In the genomic region with DNA sequence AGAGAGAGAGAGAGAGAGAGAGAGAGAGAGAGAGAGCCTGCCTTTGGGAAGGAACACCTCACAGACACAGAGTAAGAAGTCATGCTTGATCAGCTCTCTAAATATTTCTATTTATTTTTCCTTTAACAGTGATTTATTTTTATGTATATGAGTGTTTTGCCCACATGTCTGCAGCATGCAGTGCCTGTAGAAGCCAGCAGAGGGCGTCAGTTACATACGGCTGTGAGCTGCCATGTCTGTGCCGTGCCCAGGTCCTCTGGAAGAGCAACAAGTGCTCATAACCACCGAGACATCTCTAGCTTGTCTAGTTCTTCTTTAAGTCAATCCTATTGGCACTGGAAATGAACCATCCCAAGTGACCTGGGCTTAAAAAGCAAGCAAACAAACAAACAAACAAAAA, we compare ENCODE assay signal across 10 mouse cellular contexts. TPM values are rescaled to one million over a fixed set of nuclear protein-coding genes. Genes with fewer than 3 reads are reported as not detected.
DNase-seq lines count a peak whose midpoint lies in the region; ATAC-seq and TF ChIP-seq lines count a peak whose summit lies in the region.
"Had no signal": no experiment of that assay in that cellular context is flagged by ENCODE, and none has a peak within 500 bp of the region (broad histone marks: within the 10 kb centered on the region; RNA-seq: fewer than 3 reads in every experiment).

No protein-coding gene starts in this region.

- no peaks in the 10 kb centered on the region for H3K4me1 ChIP-seq in kidney, adult 2 months (ENCODE audit: control insufficient read depth, insufficient read depth, low read length)
- no peaks in the 10 kb centered on the region for H3K4me1 ChIP-seq in kidney, embryonic 16.5 days (ENCODE audit: insufficient read depth, low read length)
- peaks cover 25% of the 10 kb centered on the region for H3K4me1 ChIP-seq in liver, adult 2 months (ENCODE audit: control insufficient read depth, insufficient read depth, low read length)
- H3K4me1 ChIP-seq: neural tube, embryonic 13.5 days had no signal

- no peaks in the 10 kb centered on the region for H3K27me3 ChIP-seq in kidney, adult 2 months (replicated peaks; ENCODE audit: control insufficient read depth, insufficient read depth, low read length)
- no peaks in the 10 kb centered on the region for H3K27me3 ChIP-seq in kidney, embryonic 16.5 days (ENCODE audit: insufficient read depth, low read length)
- no peaks in the 10 kb centered on the region for H3K27me3 ChIP-seq in liver, adult 2 months (ENCODE audit: control insufficient read depth, insufficient read depth, low read length)
- H3K27me3 ChIP-seq: neural tube, embryonic 13.5 days had no signal

- no peak for TF ChIP-seq POLR2A in kidney, adult 2 months (IDR thresholded peaks at IDR 0.05; ENCODE audit: low read depth, low read length)
- no peak for TF ChIP-seq POLR2A in liver, adult 2 months (IDR thresholded peaks at IDR 0.05; ENCODE audit: extremely low read depth, insufficient read depth, low read length)

- H3K4me2 ChIP-seq in kidney, embryonic 16.5 days (replicated peaks; ENCODE audit: low read depth, low read length): no peak overlapping the region
- H3K4me2 ChIP-seq: neural tube, embryonic 13.5 days had no signal

- no peak overlapping the region for H3K4me3 ChIP-seq in kidney, adult 2 months (ENCODE audit: insufficient read depth, low read depth, low read length)
- H3K4me3 ChIP-seq in kidney, embryonic 16.5 days (ENCODE audit: low read length): no peak overlapping the region
- no peak overlapping the region for H3K4me3 ChIP-seq in liver, adult 2 months (ENCODE audit: insufficient read depth, low read depth, low read length)
- H3K4me3 ChIP-seq: neural tube, embryonic 13.5 days had no signal

- 40% methylated on average over 4 of the region's 4 CpGs for WGBS in kidney, adult 2 months
- WGBS in kidney, embryonic 16.5 days: 41% methylated on average over 4 of the region's 4 CpGs
- 35% methylated on average over 4 of the region's 4 CpGs for WGBS in liver, adult 2 months

- no peaks in the 10 kb centered on the region for H3K36me3 ChIP-seq in kidney, adult 2 months (ENCODE audit: control insufficient read depth, insufficient read depth, low read length)
- H3K36me3 ChIP-seq in kidney, embryonic 16.5 days (ENCODE audit: insufficient read depth, low read length): no peaks in the 10 kb centered on the region
- no peaks in the 10 kb centered on the region for H3K36me3 ChIP-seq in liver, adult 2 months (ENCODE audit: control insufficient read depth, insufficient read depth, low read length)
- H3K36me3 ChIP-seq: neural tube, embryonic 13.5 days had no signal

- peaks cover 58% of the 10 kb centered on the region for H3K9me3 ChIP-seq in kidney, embryonic 16.5 days (ENCODE audit: low read length)

- TF ChIP-seq CTCF in kidney, adult 2 months (conservative IDR thresholded peaks at IDR 0.05; ENCODE audit: insufficient read depth, insufficient read length, low read depth, low read length): no peak
- TF ChIP-seq CTCF in liver, adult 2 months (IDR thresholded peaks at IDR 0.05; ENCODE audit: low read depth, low read length): no peak

- no peak overlapping the region for H3K27ac ChIP-seq in kidney, adult 2 months (ENCODE audit: insufficient read depth, low read depth, low read length)
- H3K27ac ChIP-seq in kidney, embryonic 16.5 days (ENCODE audit: low read length): no peak overlapping the region
- no peak overlapping the region for H3K27ac ChIP-seq in liver, adult 2 months (replicated peaks; ENCODE audit: insufficient read depth, low read depth, low read length)
- H3K27ac ChIP-seq: neural tube, embryonic 13.5 days had no signal

- DNase-seq in kidney, adult 2 months: peak; percentile 68
- DNase-seq in urinary bladder, postnatal 4 days (ENCODE audit: low spot score in 2 of 2): peak; percentile 45 to 92
- DNase-seq in urinary bladder, adult 2 months (ENCODE audit: low spot score): no peak
- DNase-seq in brain, adult 2 months (ENCODE audit: low read depth, low spot score): peak; percentile 69
- peak; percentile 83 for DNase-seq in liver, adult 2 months (ENCODE audit: extremely low read depth, low read depth, low spot score)
- no peak for DNase-seq in left cerebral cortex, adult 8-10 months (ENCODE audit: low spot score in 2 of 2)
- no peak for DNase-seq in right cerebral cortex, adult 2 months (ENCODE audit: low spot score in 2 of 2)

- H3K9ac ChIP-seq in kidney, embryonic 16.5 days (replicated peaks; ENCODE audit: low read length): no peak overlapping the region
- H3K9ac ChIP-seq in liver, adult 2 months (ENCODE audit: low read depth, low read length): no peak overlapping the region
- H3K9ac ChIP-seq: neural tube, embryonic 13.5 days had no signal

- ATAC-seq in kidney, embryonic 16.5 days (ENCODE audit: low FRiP score, low TSS enrichment): no peak

- no peaks in the 10 kb centered on the region for H3K79me2 ChIP-seq in liver, adult 2 months (ENCODE audit: control insufficient read depth, insufficient read depth, low read length)

RNA-seq across cellular contexts. Expression of gene Trpm8, which starts 12.5 kb away (rescaled TPM):
- polyA plus RNA-seq in kidney, adult 2 months (2012; rRNA removed): not detected in 2 replicates
- not detected in 2 replicates for polyA plus RNA-seq in kidney, embryonic 16.5 days (2015; fragmentation: Nextera tagmentation; extraction: Ambion mirVana)
- not detected in 2 replicates for polyA plus RNA-seq in urinary bladder, adult 2 months (2012; rRNA removed)
- total RNA-seq in liver, adult 2 months (2014; rRNA removed): under 0.01 TPM in 2 replicates
- 0.01 and 0.02 TPM in 2 replicates for polyA plus RNA-seq in liver, adult 2 months (2012; rRNA removed)
- total RNA-seq in left cerebral cortex, adult 8-10 months (2022): under 1 TPM; 0.08 to 0.28 (median 0.16) TPM
- polyA plus RNA-seq: large intestine, adult 2 months had no signal

RNA-seq across cellular contexts. Expression of gene Hjurp, which starts 12.5 kb away (rescaled TPM):
- 12.8 and 14.5 TPM in 2 replicates for polyA plus RNA-seq in kidney, adult 2 months (2012; rRNA removed)
- polyA plus RNA-seq in kidney, embryonic 16.5 days (2015; fragmentation: Nextera tagmentation; extraction: Ambion mirVana): 168 and 187 TPM in 2 replicates
- polyA plus RNA-seq in urinary bladder, adult 2 months (2012; rRNA removed): 62.9 and 67.6 TPM in 2 replicates
- total RNA-seq in liver, adult 2 months (2014; rRNA removed): 78.7 and 90.1 TPM in 2 replicates
- polyA plus RNA-seq in liver, adult 2 months (2012; rRNA removed): 31.4 and 32.8 TPM in 2 replicates
- 10 to 100 TPM; 43.2 to 45.6 (median 45.5) TPM for total RNA-seq in left cerebral cortex, adult 8-10 months (2022)

Comparison
In these comparisons a context has a peak if more than half of its experiments do, and no peak if none do; other contexts are left out.
1. DNase-seq: peak in kidney, adult 2 months (single experiment), urinary bladder, postnatal 4 days (2 of 2), brain, adult 2 months (single experiment) and liver, adult 2 months (single experiment); none in urinary bladder, adult 2 months (single experiment), left cerebral cortex, adult 8-10 months (0 of 2) and right cerebral cortex, adult 2 months (0 of 2).